Mouse (Mus musculus): ENCODE measurements around the gene Sh3bp1.

- no peak for TF ChIP-seq POLR2A (IDR thresholded peaks at IDR 0.05; ENCODE audit: low read depth, low read length)
- no peak for TF ChIP-seq CTCF (conservative IDR thresholded peaks at IDR 0.05; ENCODE audit: insufficient read depth, insufficient read length, low read depth, low read length)
These were observed 38.4 kb downstream of the Sh3bp1 start for GRCm38 (mm10) chr15:78937963-78938362.
